ENCODE assay signal across 9 mouse cellular contexts in the genomic region with DNA sequence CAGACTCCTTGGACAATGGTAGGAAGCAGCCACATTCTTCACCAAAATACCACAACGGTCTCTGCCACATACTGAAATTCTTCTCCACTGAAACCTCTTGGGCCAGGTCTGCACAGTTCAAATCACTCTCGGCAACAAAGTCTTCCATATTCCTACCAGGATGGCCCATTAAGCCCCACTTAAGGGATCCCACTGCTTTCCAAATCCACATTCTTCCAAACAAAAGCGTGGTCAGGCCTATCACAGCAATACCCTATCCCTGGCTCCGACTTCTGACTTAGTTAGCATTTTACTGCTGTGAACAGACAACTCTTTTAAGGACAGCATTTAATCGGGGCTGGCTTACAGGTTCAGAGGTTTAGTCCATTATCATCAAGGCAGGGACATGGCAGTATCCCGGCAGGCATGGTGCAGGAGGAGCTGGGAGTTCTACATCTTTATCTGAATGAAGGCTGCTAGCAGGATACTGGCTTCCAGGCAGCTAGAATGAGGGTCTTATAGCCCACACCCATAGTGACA. TPM values are rescaled to one million over a fixed set of nuclear protein-coding genes. Genes with fewer than 3 reads are reported as not detected.
DNase-seq lines count a peak whose midpoint lies in the region; ATAC-seq and TF ChIP-seq lines count a peak whose summit lies in the region.
"Had no signal": no experiment of that assay in that cellular context is flagged by ENCODE, and none has a peak within 500 bp of the region (broad histone marks: within the 10 kb centered on the region; RNA-seq: fewer than 3 reads in every experiment).

A gene (minus strand): TSS at position 469 of the 519 bp plus-strand sequence.

- no peaks in the 10 kb centered on the region for H3K36me3 ChIP-seq in ES-Bruce4 (ENCODE audit: control insufficient read depth, insufficient read depth, low read length, poor library complexity, severe bottlenecking)
- no peaks in the 10 kb centered on the region for H3K36me3 ChIP-seq in embryonic facial prominence, embryonic 15.5 days
- H3K36me3 ChIP-seq in hindbrain, embryonic 13.5 days: no peaks in the 10 kb centered on the region
- H3K36me3 ChIP-seq in midbrain, embryonic 12.5 days: no peaks in the 10 kb centered on the region
- H3K36me3 ChIP-seq: liver, embryonic 13.5 days had no signal

- 72% methylated on average over 6 of the region's 6 CpGs for WGBS in embryonic facial prominence, embryonic 15.5 days
- WGBS in hindbrain, embryonic 13.5 days: 76% methylated on average over 6 of the region's 6 CpGs
- 54% methylated on average over 6 of the region's 6 CpGs for WGBS in midbrain, embryonic 12.5 days

- no peaks in the 10 kb centered on the region for H3K9me3 ChIP-seq in ES-Bruce4 (replicated peaks; ENCODE audit: control insufficient read depth, insufficient read depth, low read length, poor library complexity, severe bottlenecking)
- H3K9me3 ChIP-seq in embryonic facial prominence, embryonic 15.5 days (replicated peaks): no peaks in the 10 kb centered on the region
- no peaks in the 10 kb centered on the region for H3K9me3 ChIP-seq in hindbrain, embryonic 13.5 days
- H3K9me3 ChIP-seq in midbrain, embryonic 12.5 days: no peaks in the 10 kb centered on the region
- H3K9me3 ChIP-seq: liver, embryonic 13.5 days had no signal

- H3K4me2 ChIP-seq in embryonic facial prominence, embryonic 15.5 days (replicated peaks): no peak within 1 kb of the TSS
- H3K4me2 ChIP-seq in hindbrain, embryonic 13.5 days: no peak within 1 kb of the TSS
- H3K4me2 ChIP-seq in midbrain, embryonic 12.5 days (replicated peaks): no peak within 1 kb of the TSS
- H3K4me2 ChIP-seq: liver, embryonic 13.5 days had no signal

- no peaks in the 10 kb centered on the region for H3K4me1 ChIP-seq in ES-Bruce4 (ENCODE audit: control insufficient read depth, insufficient read depth, low read length)
- H3K4me1 ChIP-seq in embryonic facial prominence, embryonic 15.5 days: no peaks in the 10 kb centered on the region
- 0 out of 2 replicates have a peak, but pooled peaks cover 2% of the 10 kb centered on the region for H3K4me1 ChIP-seq in hindbrain, embryonic 13.5 days (replicated peaks)
- H3K4me1 ChIP-seq in midbrain, embryonic 12.5 days: no peaks in the 10 kb centered on the region; the same call in 1 of the 2 replicates
- H3K4me1 ChIP-seq: liver, embryonic 13.5 days had no signal

- ATAC-seq in embryonic facial prominence, embryonic 15.5 days (ENCODE audit: insufficient number of reproducible peaks, low FRiP score, low TSS enrichment, low read depth): no peak
- ATAC-seq in hindbrain, embryonic 13.5 days (ENCODE audit: low FRiP score): no peak
- no peak for ATAC-seq in midbrain, embryonic 12.5 days (ENCODE audit: low FRiP score, low read depth)
- ATAC-seq in cerebellum, adult (ENCODE audit: insufficient number of reproducible peaks, low FRiP score, low TSS enrichment): no peak

- H3K27ac ChIP-seq in ES-Bruce4 (ENCODE audit: insufficient read depth, low read length): peak within 1 kb of the TSS; percentile 54; the same call in 1 of the 2 replicates
- no peak within 1 kb of the TSS for H3K27ac ChIP-seq in embryonic facial prominence, embryonic 15.5 days (replicated peaks)
- no peak within 1 kb of the TSS for H3K27ac ChIP-seq in hindbrain, embryonic 13.5 days
- H3K27ac ChIP-seq in midbrain, embryonic 12.5 days (replicated peaks): no peak within 1 kb of the TSS
- H3K27ac ChIP-seq: liver, embryonic 13.5 days had no signal

- no peaks in the 10 kb centered on the region for H3K27me3 ChIP-seq in ES-Bruce4 (ENCODE audit: control insufficient read depth, insufficient read depth, low read length, poor library complexity, severe bottlenecking)
- no peaks in the 10 kb centered on the region for H3K27me3 ChIP-seq in embryonic facial prominence, embryonic 15.5 days
- H3K27me3 ChIP-seq in hindbrain, embryonic 13.5 days: no peaks in the 10 kb centered on the region
- no peaks in the 10 kb centered on the region for H3K27me3 ChIP-seq in midbrain, embryonic 12.5 days
- H3K27me3 ChIP-seq: liver, embryonic 13.5 days had no signal

- TF ChIP-seq POLR2A in ES-Bruce4 (IDR thresholded peaks at IDR 0.05; ENCODE audit: insufficient read depth, low read length): no peak

- no peak for TF ChIP-seq EP300 in ES-Bruce4 (IDR thresholded peaks at IDR 0.05; ENCODE audit: insufficient read depth, low read depth, low read length)

- H3K4me3 ChIP-seq in ES-Bruce4 (ENCODE audit: low read depth, low read length): no peak within 1 kb of the TSS
- H3K4me3 ChIP-seq in embryonic facial prominence, embryonic 15.5 days (replicated peaks): no peak within 1 kb of the TSS
- no peak within 1 kb of the TSS for H3K4me3 ChIP-seq in hindbrain, embryonic 13.5 days
- H3K4me3 ChIP-seq in midbrain, embryonic 12.5 days: no peak within 1 kb of the TSS
- H3K4me3 ChIP-seq: liver, embryonic 13.5 days had no signal

- peak; percentile 70 for DNase-seq in heart, adult 11 months
- DNase-seq in heart, adult 9 months (ENCODE audit: low spot score in 2 of 2): no peak
- no peak for DNase-seq in right cerebral cortex, postnatal 4 days
- DNase-seq: liver, embryonic 13.5 days had no signal

- no peak within 1 kb of the TSS for H3K9ac ChIP-seq in ES-Bruce4 (ENCODE audit: low read depth, poor library complexity, severe bottlenecking)
- no peak within 1 kb of the TSS for H3K9ac ChIP-seq in embryonic facial prominence, embryonic 15.5 days
- H3K9ac ChIP-seq in hindbrain, embryonic 13.5 days: no peak within 1 kb of the TSS
- no peak within 1 kb of the TSS for H3K9ac ChIP-seq in midbrain, embryonic 12.5 days (replicated peaks)
- H3K9ac ChIP-seq: liver, embryonic 13.5 days had no signal

- TF ChIP-seq CTCF in ES-Bruce4 (IDR thresholded peaks at IDR 0.05; ENCODE audit: low read depth, low read length): no peak

RNA-seq across cellular contexts. Expression of the gene that starts here (rescaled TPM):
- polyA plus RNA-seq in ES-Bruce4 (2011; ENCODE audit: insufficient read depth, insufficient read length, low read depth, missing spikeins): 42.1 and 45.3 TPM in 2 replicates
- polyA plus RNA-seq in embryonic facial prominence, embryonic 15.5 days (2015; fragmentation: Nextera tagmentation; extraction: Ambion mirVana): 25.4 and 27.3 TPM in 2 replicates
- polyA plus RNA-seq in hindbrain, embryonic 13.5 days (2015; fragmentation: Nextera tagmentation; extraction: Ambion mirVana): 20.5 and 22.2 TPM in 2 replicates
- 29.3 and 30.3 TPM in 2 replicates for polyA plus RNA-seq in midbrain, embryonic 12.5 days (2016; fragmentation: Nextera tagmentation; extraction: Ambion mirVana)
